Mouse (Mus musculus) lung, adult 2 months (tissue): Measurements from ENCODE around the gene Kcnh5. TPM values are rescaled to one million over a fixed set of nuclear protein-coding genes. Genes with fewer than 3 reads are reported as not detected.

Source experiments
- DNase-seq: peaks from one replicate; pipeline ENCODE4 v3.0.0; 2022
- H3K4me1 ChIP-seq: fragments of 200-500 bp; 2 replicates; pipeline ENCODE4 v1.6.1; 2011; ENCODE audit warnings: low read length; ENCODE audit not compliant: control insufficient read depth, insufficient read depth
- H3K4me3 ChIP-seq: fragments of 200-500 bp; replicated peaks from 2 replicates; pipeline ENCODE3; 2011; ENCODE audit warnings: low read depth, mild to moderate bottlenecking, control low read depth, low read length; ENCODE audit errors: extremely low read depth
- CTCF ChIP-seq: fragments of 200-500 bp; IDR thresholded peaks from 2 replicates; pipeline ENCODE4 v1.5.1; 2011; ENCODE audit warnings: mild to moderate bottlenecking, low read length, control low read depth; ENCODE audit not compliant: insufficient read depth
- POLR2A ChIP-seq: fragments of 200-500 bp; IDR thresholded peaks from 2 replicates; pipeline ENCODE4 v1.6.1; 2011; ENCODE audit warnings: low read depth, mild to moderate bottlenecking, control low read depth, low read length, borderline replicate concordance; ENCODE audit errors: extremely low read depth
- WGBS: fragments of 180-500 bp; shearing (Covaris S2); methylation state at CpG from one replicate; pipeline ENCODE4 v1.1.7; 2018; 5-methylcytosine and 5-hydroxymethylcytosine counted together
- polyA plus RNA-seq: library from polyadenylated mRNA; depleted of rRNA; stranded (reverse); fragments of >200 nt; gene quantifications from 2 replicates; pipeline ENCODE4 v1.2.3, GENCODE M21; 2012

The Kcnh5 gene
- polyA plus RNA-seq, 1 experiment = not detected

DNA sequence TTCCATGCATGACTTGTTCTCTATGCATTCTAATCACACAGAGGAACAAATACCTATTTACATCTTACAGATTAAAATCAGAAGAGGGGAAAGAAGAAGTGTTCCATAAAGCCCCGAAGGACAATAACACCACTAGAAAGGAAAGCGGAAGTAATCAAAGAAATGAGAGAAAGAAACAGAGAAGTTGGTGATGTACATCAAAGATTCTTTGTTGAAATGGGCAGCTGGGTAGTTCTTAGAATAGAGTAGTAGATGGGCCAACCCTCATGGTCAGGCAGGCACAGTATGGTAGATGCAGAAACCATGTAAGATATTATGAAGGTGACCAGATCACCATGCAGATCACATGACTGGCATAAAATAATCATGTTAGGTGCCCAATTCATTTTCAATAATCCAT is 210.9 kb downstream of the Kcnh5 start:
- TF ChIP-seq CTCF (no peak), POLR2A (no peak)
- no peak overlapping the region for H3K4me3 ChIP-seq
- DNase-seq = no peak
- no peaks in the 10 kb centered on the region for H3K4me1 ChIP-seq
- 88% methylated on average over 2 of the region's 2 CpGs for WGBS

DNA sequence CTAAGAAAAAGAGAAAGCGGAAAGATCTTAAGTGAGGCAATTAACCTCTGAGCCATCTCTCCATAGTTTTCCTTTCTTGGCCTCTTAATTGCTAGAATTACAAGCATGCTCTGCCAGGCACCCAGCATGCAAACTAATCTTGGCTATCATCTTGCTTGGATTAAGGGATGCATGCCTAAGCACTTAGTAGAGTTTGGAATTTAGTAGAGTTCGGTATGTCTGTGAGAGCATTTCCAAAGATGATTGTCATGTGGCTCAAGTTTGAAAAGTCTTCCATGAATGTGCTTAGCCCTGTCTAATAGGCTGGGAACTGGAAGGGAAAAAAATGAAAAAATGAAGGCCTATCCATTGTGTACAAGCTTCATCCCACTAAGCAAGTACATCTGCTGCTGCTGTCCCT is 224.5 kb downstream of the Kcnh5 start:
- no peak for TF ChIP-seq CTCF
- Histone ChIP-seq H3K4me3 (no peak overlapping the region), H3K4me1 (no peaks in the 10 kb centered on the region)
- DNase-seq = no peak
- 77% methylated on average over 2 of the region's 2 CpGs for WGBS

DNA sequence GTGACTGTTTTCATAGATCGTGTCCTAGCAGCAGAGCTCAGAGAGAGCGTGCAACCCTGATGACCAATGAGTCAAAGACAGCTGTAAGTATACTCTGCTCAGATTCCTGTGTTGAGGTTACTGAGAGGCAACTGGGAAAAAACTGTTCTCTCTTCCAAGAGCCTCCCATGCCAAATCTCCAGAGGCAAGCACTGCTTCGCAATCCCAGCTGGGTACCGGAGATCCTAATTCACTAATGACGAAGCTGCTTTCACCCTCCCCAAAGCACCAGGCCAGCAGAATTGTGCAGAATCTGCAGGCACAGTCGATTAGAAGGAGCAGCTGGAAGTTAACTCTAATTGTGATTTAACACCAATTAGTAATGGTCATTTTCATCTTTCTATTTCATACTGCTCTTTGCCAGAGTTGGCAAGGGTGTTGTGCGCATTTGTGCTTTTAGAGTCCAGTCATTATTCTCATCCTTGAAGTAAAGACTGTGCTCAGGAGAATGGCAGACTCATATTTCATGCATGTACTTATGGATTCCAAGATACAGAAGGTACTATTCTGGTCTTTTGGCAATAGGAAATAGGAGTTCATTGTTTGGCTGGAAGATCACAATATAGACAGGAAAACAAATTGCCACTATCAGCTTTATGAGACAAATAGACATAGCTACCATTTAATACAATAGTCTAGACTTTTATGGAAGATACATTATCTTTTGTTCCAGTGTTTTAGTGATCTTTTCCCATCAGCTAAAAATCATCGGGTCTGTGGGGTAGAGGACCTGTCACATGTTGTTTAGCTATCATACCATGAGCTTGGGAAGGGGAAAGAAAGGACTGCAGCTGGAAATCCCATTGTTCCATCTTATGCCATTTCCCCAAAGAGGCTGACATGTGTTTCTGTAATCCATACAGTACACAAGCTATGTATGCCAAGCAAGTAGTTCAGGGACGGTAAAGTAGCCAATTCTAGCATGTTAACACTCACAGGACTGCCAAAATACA is 225.7 kb downstream of the Kcnh5 start:
- H3K4me1 ChIP-seq = no peaks in the 10 kb centered on the region
- 65% methylated on average over 9 of the region's 9 CpGs for WGBS
- TF ChIP-seq POLR2A = no peak
- TF ChIP-seq CTCF = no peak
- no peak overlapping the region for H3K4me3 ChIP-seq
- no peak for DNase-seq

- DNase-seq = no peak
- 84% methylated on average over 6 of the region's 6 CpGs for WGBS
- Histone ChIP-seq H3K4me1 (no peaks in the 10 kb centered on the region), H3K4me3 (no peak overlapping the region)
- TF ChIP-seq CTCF = no peak
Measured at GRCm38 (mm10) chr12:74901331-74901730, 275.8 kb downstream of the Kcnh5 start.

DNA sequence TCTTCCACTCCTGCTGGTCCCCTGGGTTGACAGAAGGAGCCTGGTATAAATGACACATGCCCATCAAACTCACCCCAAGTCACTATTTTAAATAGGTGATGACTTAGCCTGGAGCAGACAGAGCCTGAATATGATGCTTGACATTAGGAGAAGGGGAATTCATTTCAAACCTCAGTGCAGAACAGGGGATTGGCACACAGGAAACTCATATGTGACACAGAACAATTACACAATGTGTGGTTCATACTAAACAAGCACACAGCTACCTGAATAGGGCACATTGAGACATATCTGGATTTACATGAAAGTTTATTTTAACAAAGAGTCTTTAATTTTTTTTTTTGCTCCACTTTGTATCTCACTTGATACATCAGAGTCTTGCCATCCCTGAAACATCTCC is 276.4 kb downstream of the Kcnh5 start:
- TF ChIP-seq POLR2A = no peak
- H3K4me1 ChIP-seq = no peaks in the 10 kb centered on the region
- DNase-seq = no peak
- no peak overlapping the region for H3K4me3 ChIP-seq

DNA sequence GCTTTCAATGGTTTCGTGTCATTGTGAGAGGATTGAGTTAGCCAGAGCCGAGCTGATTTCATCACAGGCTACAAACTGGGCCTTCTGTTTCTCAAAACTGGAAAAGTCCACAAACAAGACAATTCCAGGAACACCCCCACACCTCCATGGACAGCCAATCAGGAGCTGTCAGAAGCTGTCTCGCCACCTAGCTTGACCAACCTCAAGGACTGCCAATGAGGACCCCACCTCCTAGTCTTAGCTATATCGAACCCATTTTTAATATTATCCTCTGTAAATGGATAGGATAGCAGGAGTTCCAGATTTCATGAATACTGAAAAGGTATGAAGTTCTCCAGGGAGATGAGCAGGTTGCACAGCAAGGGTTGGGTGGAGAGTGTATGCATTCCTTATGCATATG is 278.1 kb downstream of the Kcnh5 start:
- Histone ChIP-seq H3K4me3 (no peak overlapping the region), H3K4me1 (no peaks in the 10 kb centered on the region)
- TF ChIP-seq POLR2A (no peak), CTCF (no peak)
- 87% methylated on average over 4 of the region's 4 CpGs for WGBS
- no peak for DNase-seq

GRCm38 (mm10) chr12:74898211-74898610 is 278.9 kb downstream of the Kcnh5 start:
- WGBS = 90% methylated on average over 9 of the region's 9 CpGs
- no peaks in the 10 kb centered on the region for H3K4me1 ChIP-seq

DNA sequence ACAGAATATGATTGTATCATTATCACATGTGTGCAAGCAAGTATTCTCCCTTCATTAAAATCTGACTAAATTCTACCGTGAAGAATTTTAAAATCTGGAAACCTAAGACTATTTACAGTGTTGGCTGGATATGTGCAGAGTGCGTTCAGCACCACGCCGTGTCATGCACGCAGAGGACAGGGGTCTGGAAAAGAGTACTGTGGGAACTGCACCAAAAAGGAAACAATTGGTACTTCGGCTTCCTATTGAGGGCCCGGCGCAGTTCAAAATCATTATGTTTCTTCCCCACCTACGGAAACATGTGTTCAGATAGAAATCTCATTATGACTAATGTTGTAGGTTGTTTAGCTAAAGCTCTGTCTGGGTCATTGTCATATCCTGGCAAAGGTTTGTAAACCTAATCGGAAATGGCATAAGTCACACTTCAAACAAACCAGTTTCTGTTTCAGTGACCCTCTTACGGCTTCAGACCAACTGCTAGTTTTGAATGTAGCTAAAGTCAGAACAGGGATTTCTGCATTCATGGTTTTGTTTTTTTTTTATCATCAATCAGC is 282.2 kb downstream of the Kcnh5 start:
- Histone ChIP-seq H3K4me1 (no peaks in the 10 kb centered on the region), H3K4me3 (no peak overlapping the region)
- 38% methylated on average over 11 of the region's 11 CpGs for WGBS
- no peak for TF ChIP-seq CTCF
- TF ChIP-seq POLR2A = no peak
- no peak for DNase-seq

More at GRCm38 (mm10) chr12:74898211-74898610, 278.9 kb downstream of the Kcnh5 start:
- DNase-seq = no peak
- H3K4me3 ChIP-seq = no peak overlapping the region
- TF ChIP-seq POLR2A (no peak), CTCF (no peak)

DNA sequence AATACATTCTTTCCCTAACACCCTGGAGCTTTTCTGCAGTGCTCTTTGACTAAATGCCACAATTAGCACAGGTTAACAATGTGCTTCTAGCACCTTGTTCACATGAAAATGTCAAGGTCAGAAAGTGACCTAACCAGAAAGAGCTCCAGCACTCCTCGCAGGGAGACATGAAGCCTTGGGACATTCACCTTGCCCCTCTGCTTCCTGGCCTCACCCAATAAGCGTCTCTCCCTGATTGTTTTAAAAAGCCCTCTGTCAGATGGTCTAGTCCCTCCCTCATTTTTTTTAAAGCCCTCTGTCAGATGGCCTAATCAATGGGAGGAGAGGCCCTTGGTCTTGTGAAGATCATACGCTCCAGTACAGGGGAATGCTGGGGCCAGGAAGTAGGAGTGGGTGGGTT is 287.7 kb downstream of the Kcnh5 start:
- WGBS = 66% methylated on average over 3 of the region's 3 CpGs
- no peaks in the 10 kb centered on the region for H3K4me1 ChIP-seq

DNA sequence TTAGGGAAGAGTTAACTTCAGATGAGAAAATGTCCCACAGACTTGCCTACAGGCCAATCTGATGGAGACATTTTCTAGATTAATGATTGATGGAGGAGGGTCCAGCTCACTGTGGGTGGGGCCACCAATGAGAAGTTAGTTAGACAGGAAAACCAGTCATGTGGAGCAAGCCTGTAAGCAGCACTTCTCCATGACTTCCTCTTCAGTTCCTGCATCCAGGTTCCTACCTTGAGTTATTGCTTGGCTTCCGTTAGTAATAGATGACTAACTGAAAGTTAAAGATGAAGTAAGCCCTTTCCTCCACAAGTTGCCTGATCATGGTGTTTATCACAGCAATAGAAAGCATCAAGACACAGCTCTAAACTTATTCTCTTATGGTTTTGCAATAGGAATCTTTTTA is 290.1 kb downstream of the Kcnh5 start:
- 76% methylated on average over 1 of the region's 1 CpGs for WGBS
- no peak for DNase-seq
- H3K4me1 ChIP-seq = no peaks in the 10 kb centered on the region
- no peak for TF ChIP-seq CTCF
- no peak for TF ChIP-seq POLR2A
- no peak overlapping the region for H3K4me3 ChIP-seq

More for the DNA sequence above, 287.7 kb downstream of the Kcnh5 start:
- TF ChIP-seq CTCF = no peak
- no peak for TF ChIP-seq POLR2A
- DNase-seq = no peak
- no peak overlapping the region for H3K4me3 ChIP-seq
